Mouse (Mus musculus): ENCODE measurements around the gene Negr1.

- TF ChIP-seq CTCF (conservative IDR thresholded peaks at IDR 0.05; ENCODE audit: insufficient read depth, insufficient read length, low read depth, low read length) (no peak), POLR2A (IDR thresholded peaks at IDR 0.05; ENCODE audit: low read depth, low read length) (no peak)
Measured at GRCm38 (mm10) chr3:157085180-157085579, 523.6 kb downstream of the Negr1 start.

Measured in kidney, adult 2 months (tissue).